9 mouse cellular contexts compared by ENCODE assay signal in genomic region chr2:28535650-28536049, GRCm38 (mm10). TPM values are rescaled to one million over a fixed set of nuclear protein-coding genes. Genes with fewer than 3 reads are reported as not detected.
DNase-seq lines count a peak whose midpoint lies in the region; ATAC-seq and TF ChIP-seq lines count a peak whose summit lies in the region.
"Had no signal": no experiment of that assay in that cellular context is flagged by ENCODE, and none has a peak within 500 bp of the region (broad histone marks: within the 10 kb centered on the region; RNA-seq: fewer than 3 reads in every experiment).

No protein-coding gene starts in this region.

- H3K27ac ChIP-seq in heart, postnatal 0 days (ENCODE audit: low read depth), result peak overlapping the region; percentile 86
- H3K27ac ChIP-seq in liver, postnatal 0 days (ENCODE audit: low read depth), result peak overlapping the region; percentile 29; the same call in 1 of the 2 replicates

- H3K27me3 ChIP-seq in heart, postnatal 0 days (ENCODE audit: control insufficient read depth, insufficient read depth, low read length), result no peaks in the 10 kb centered on the region
- H3K27me3 ChIP-seq in liver, postnatal 0 days (ENCODE audit: insufficient read depth, low read length), result 0 out of 2 replicates have a peak, but pooled peaks cover 4% of the 10 kb centered on the region

- peaks cover 54% of the 10 kb centered on the region for H3K4me1 ChIP-seq in heart, postnatal 0 days (ENCODE audit: control insufficient read depth, insufficient read depth)
- H3K4me1 ChIP-seq in liver, postnatal 0 days (ENCODE audit: insufficient read depth), result peaks cover 31% of the 10 kb centered on the region

- no peak for ATAC-seq in heart, postnatal 0 days (ENCODE audit: insufficient read depth, low read depth)
- ATAC-seq in liver, postnatal 0 days, result no peak

- H3K9ac ChIP-seq in heart, postnatal 0 days (replicated peaks; ENCODE audit: low read depth, low read length), result peak overlapping the region; percentile 23; the same call in 1 of the 2 replicates
- H3K9ac ChIP-seq in liver, postnatal 0 days (replicated peaks), result no peak overlapping the region

- WGBS in heart, postnatal 0 days, result 25% methylated on average over 7 of the region's 7 CpGs
- WGBS in liver, postnatal 0 days (ENCODE audit: insufficient replicate concordance), result 65% methylated on average over 7 of the region's 7 CpGs

- DNase-seq in gastrocnemius, postnatal 10 days, result peak; percentile 46
- no peak for DNase-seq in gastrocnemius, adult 18-20 months (ENCODE audit: low spot score)
- peak; percentile 73 for DNase-seq in right cerebral cortex, adult 18-20 months
- no peak for DNase-seq in right cerebral cortex, postnatal 4 days
- no peak for DNase-seq in heart, postnatal 0 days (ENCODE audit: low spot score)
- DNase-seq in liver, postnatal 0 days, result no peak
- DNase-seq in ovary, postnatal 14 days (ENCODE audit: low spot score), result no peak
- no peak for DNase-seq in frontal cortex, postnatal 10 days (ENCODE audit: low spot score in 2 of 2)

- H3K9me3 ChIP-seq in heart, postnatal 0 days (replicated peaks; ENCODE audit: control insufficient read depth, low read length), result no peaks in the 10 kb centered on the region
- no peaks in the 10 kb centered on the region for H3K9me3 ChIP-seq in liver, postnatal 0 days (ENCODE audit: low read length)

- H3K36me3 ChIP-seq in heart, postnatal 0 days (replicated peaks; ENCODE audit: control insufficient read depth, insufficient read depth, low read length), result 0 out of 2 replicates have a peak, but pooled peaks cover under 1% of the 10 kb centered on the region
- no peaks in the 10 kb centered on the region for H3K36me3 ChIP-seq in liver, postnatal 0 days (replicated peaks; ENCODE audit: insufficient read depth, low read length)

- H3K4me2 ChIP-seq in heart, postnatal 0 days (ENCODE audit: low read depth, low read length), result peak overlapping the region; percentile 87
- no peak overlapping the region for H3K4me2 ChIP-seq in liver, postnatal 0 days (ENCODE audit: low read depth, low read length)

- 0 out of 2 replicates have a peak overlapping the region, but pooled peaks have one; percentile 12 for H3K4me3 ChIP-seq in heart, postnatal 0 days (ENCODE audit: low read depth, low read length)
- no peak overlapping the region for H3K4me3 ChIP-seq in liver, postnatal 0 days (ENCODE audit: low read depth, low read length)

- TF ChIP-seq EP300 in heart, postnatal 0 days (IDR thresholded peaks at IDR 0.05; ENCODE audit: low read depth), result no peak
- no peak for TF ChIP-seq EP300 in liver, postnatal 0 days (IDR thresholded peaks at IDR 0.05; ENCODE audit: low read depth)

- no peak for TF ChIP-seq CTCF in heart, postnatal 0 days (IDR thresholded peaks at IDR 0.05; ENCODE audit: low read depth)
- TF ChIP-seq CTCF in liver, postnatal 0 days (IDR thresholded peaks at IDR 0.05; ENCODE audit: low read depth), result no peak

RNA-seq across cellular contexts. Expression of gene Ralgds, which starts 22.7 kb away (rescaled TPM):
- 10 to 100 TPM; 33.1 to 43.9 TPM for total RNA-seq in gastrocnemius, postnatal 10 days (2021)
- 1 to 10 TPM; 6.1 to 8.9 TPM for total RNA-seq in gastrocnemius, adult 18-20 months (2021)
- total RNA-seq in heart, postnatal 0 days (2014; rRNA removed; ENCODE audit: low replicate concordance), result 34.9 and 35.7 TPM in 2 replicates
- polyA plus RNA-seq in heart, postnatal 0 days (2015; fragmentation: Nextera tagmentation; extraction: Ambion mirVana), result 12.2 and 13.1 TPM in 2 replicates
- polyA plus RNA-seq in liver, postnatal 0 days (2015; fragmentation: Nextera tagmentation; extraction: Ambion mirVana), result 1.8 TPM in 2 replicates

RNA-seq across cellular contexts. Expression of gene Cel, which starts 27.6 kb away (rescaled TPM):
- total RNA-seq in gastrocnemius, postnatal 10 days (2021), result not detected
- total RNA-seq in gastrocnemius, adult 18-20 months (2021), result under 1 TPM in 1 of 2 experiments, not detected in 1; 0.16 TPM
- total RNA-seq in heart, postnatal 0 days (2014; rRNA removed; ENCODE audit: low replicate concordance), result not detected in 2 replicates
- polyA plus RNA-seq in heart, postnatal 0 days (2015; fragmentation: Nextera tagmentation; extraction: Ambion mirVana), result not detected in 2 replicates
- polyA plus RNA-seq in liver, postnatal 0 days (2015; fragmentation: Nextera tagmentation; extraction: Ambion mirVana), result 4.7 TPM in 1 of 2 replicates, not detected in the other
- total RNA-seq: common myeloid progenitor, adult 5-6 weeks had no signal

RNA-seq across cellular contexts. Expression of gene Gm10134, which starts 29.8 kb away (rescaled TPM):
- total RNA-seq in gastrocnemius, postnatal 10 days (2021), result 1 to 10 TPM in 1 of 2 experiments, not detected in 1; 2.0 TPM
- total RNA-seq in gastrocnemius, adult 18-20 months (2021), result under 1 TPM in 1 of 2 experiments, not detected in 1; 0.74 TPM
- not detected in 2 replicates for total RNA-seq in heart, postnatal 0 days (2014; rRNA removed; ENCODE audit: low replicate concordance)
- 0.49 TPM in 1 of 2 replicates, not detected in the other for polyA plus RNA-seq in heart, postnatal 0 days (2015; fragmentation: Nextera tagmentation; extraction: Ambion mirVana)
- polyA plus RNA-seq in liver, postnatal 0 days (2015; fragmentation: Nextera tagmentation; extraction: Ambion mirVana), result 1.5 and 1.9 TPM in 2 replicates
- total RNA-seq: common myeloid progenitor, adult 5-6 weeks had no signal

RNA-seq across cellular contexts. Expression of gene Gbgt1, which starts 39.0 kb away (rescaled TPM):
- 1 to 10 TPM; 1.9 to 3.5 TPM for total RNA-seq in gastrocnemius, postnatal 10 days (2021)
- total RNA-seq in gastrocnemius, adult 18-20 months (2021), result under 1 TPM; 0.81 to 0.89 TPM
- 0.15 and 0.42 TPM in 2 replicates for total RNA-seq in heart, postnatal 0 days (2014; rRNA removed; ENCODE audit: low replicate concordance)
- 0.11 TPM in 1 of 2 replicates, not detected in the other for polyA plus RNA-seq in heart, postnatal 0 days (2015; fragmentation: Nextera tagmentation; extraction: Ambion mirVana)
- polyA plus RNA-seq in liver, postnatal 0 days (2015; fragmentation: Nextera tagmentation; extraction: Ambion mirVana), result 0.56 and 0.64 TPM in 2 replicates
- total RNA-seq: common myeloid progenitor, adult 5-6 weeks had no signal

RNA-seq across cellular contexts. Expression of gene Gtf3c5, which starts 47.9 kb away (rescaled TPM):
- 10 to 100 TPM in 1 of 2 experiments, 1 to 10 TPM in 1; 9.1 to 10.2 TPM for total RNA-seq in gastrocnemius, postnatal 10 days (2021)
- total RNA-seq in gastrocnemius, adult 18-20 months (2021), result 1 to 10 TPM; 7.2 to 8.9 TPM
- total RNA-seq in heart, postnatal 0 days (2014; rRNA removed; ENCODE audit: low replicate concordance), result 14.0 and 14.3 TPM in 2 replicates
- 12.4 and 12.7 TPM in 2 replicates for polyA plus RNA-seq in heart, postnatal 0 days (2015; fragmentation: Nextera tagmentation; extraction: Ambion mirVana)
- 4.5 and 5.8 TPM in 2 replicates for polyA plus RNA-seq in liver, postnatal 0 days (2015; fragmentation: Nextera tagmentation; extraction: Ambion mirVana)

Comparison
In these comparisons a context has a peak if more than half of its experiments do, and no peak if none do; other contexts are left out.
1. DNase-seq: peak in gastrocnemius, postnatal 10 days (single experiment) and right cerebral cortex, adult 18-20 months (single experiment); none in gastrocnemius, adult 18-20 months (single experiment), right cerebral cortex, postnatal 4 days (single experiment), heart, postnatal 0 days (single experiment), liver, postnatal 0 days (single experiment), ovary, postnatal 14 days (single experiment) and frontal cortex, postnatal 10 days (0 of 2).